Mouse (Mus musculus) gastrocnemius, adult 8-10 months (tissue): ENCODE data around the gene Card11. TPM values are rescaled to one million over a fixed set of nuclear protein-coding genes. Genes with fewer than 3 reads are reported as not detected.

Experiments used
- DNase-seq, 2 experiments: peaks; one replicate each; pipeline ENCODE4 v3.0.0; 2022; ENCODE audit warnings: low spot score in 2 of 2
- microRNA-seq: library from miRNA; unstranded; fragments of <30 nt; microRNA quantifications from one replicate; pipeline ENCODE4 v1.2.0, GENCODE M21; 2022
- total RNA-seq, 4 experiments: library from RNA; stranded (reverse); gene quantifications; 2 replicates each; pipeline ENCODE4 v1.2.4; 2022

The Card11 gene
- total RNA-seq, 4 experiments from 2014 or later, result 0.19 to 1.3 (median 0.64) TPM

GRCm38 (mm10) chr5:140852435-140852996, 147.9 kb downstream of the Card11 start:
- no peak for DNase-seq

GRCm38 (mm10) chr5:140847300-140847729, 153.1 kb downstream of the Card11 start:
- DNase-seq, result no peak

DNA sequence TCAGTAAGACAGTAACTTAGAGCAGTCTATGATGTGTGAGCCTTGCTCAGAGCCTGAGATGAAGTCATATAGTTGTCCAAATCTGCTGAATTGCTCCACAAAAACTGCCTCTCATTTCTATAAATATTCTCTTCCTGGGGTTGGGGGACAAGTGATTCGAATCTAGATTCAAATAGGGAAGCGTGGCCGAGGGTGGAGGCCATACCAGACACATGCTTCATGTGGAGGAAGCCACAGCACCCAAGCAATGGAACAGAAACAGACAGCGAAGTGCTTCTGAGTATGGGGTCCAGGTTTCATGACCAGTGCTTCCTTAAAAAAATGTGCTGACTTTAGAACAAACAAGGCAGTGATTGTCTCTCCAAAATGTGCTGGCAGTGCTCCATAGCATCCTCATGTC, 158.4 kb downstream of the Card11 start:
- DNase-seq, result no peak

DNA sequence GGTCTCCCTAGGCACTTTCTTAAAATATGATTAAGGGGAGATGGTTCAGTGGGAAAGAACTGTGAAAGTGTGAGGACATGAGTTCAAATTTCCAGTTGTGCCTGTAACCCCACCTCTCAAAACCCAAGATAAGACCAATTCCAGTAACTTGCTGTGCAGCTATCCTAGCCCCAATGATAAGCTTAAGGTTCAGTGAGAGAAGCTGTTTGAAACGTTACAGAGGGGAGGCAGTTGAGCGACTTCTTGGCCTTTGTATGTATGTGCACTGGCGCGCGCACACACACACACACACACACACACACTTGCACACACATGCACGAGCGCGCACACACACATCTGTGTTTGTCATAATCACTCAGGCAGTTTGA, 169.3 kb downstream of the Card11 start:
- no peak for DNase-seq

GRCm38 (mm10) chr5:140830314-140831063, 169.9 kb downstream of the Card11 start, which contains the start of gene Gna12:
TSS of gene Gna12 (minus strand) at chr5:140830431.
- peak; percentile 95 to 98 for DNase-seq

GRCm38 (mm10) chr5:140829911-140830294, 170.5 kb downstream of the Card11 start:
- DNase-seq, result peak; percentile 22 to 35

DNA sequence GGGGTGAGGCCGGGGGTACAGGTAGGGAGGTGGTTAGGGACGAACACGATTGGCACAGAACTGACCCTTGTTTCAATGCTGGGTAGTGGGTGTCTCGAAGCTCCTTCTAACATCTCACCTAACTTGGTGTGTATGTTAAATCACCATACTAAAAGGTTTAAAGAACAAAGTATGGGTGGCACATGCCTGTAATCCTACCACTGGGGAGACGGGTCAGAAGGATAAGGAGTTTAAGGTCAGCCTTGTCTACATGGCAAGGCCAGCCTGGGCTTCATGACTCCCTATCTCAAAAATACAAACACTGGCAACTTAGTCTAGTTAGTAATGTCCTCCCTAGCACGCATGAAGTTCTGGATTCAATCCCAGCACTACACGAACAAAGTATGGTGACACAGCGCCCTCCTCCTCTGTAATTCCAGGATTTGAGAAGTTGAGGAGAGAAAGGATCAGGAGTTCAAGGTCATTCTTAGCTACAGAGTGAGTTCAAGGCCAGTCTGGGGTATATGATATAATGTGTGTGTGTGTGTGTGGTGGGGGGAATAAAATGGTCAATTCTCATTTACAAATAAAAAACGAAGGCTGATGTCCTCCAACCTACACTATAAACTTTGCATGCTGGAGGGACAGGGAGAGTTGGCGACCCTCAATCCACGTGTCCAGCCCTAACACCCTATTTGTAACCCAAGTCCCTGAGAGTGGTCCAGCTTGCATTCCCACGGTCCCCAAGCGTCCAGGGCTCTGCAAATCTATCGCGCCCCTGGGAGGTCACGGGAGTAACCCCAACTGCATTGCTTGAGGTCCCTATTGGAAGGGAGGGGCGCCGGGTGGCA, 171.1 kb downstream of the Card11 start:
- no peak for DNase-seq

GRCm38 (mm10) chr5:140828363-140828762, 172.0 kb downstream of the Card11 start:
- DNase-seq, result no peak

DNA sequence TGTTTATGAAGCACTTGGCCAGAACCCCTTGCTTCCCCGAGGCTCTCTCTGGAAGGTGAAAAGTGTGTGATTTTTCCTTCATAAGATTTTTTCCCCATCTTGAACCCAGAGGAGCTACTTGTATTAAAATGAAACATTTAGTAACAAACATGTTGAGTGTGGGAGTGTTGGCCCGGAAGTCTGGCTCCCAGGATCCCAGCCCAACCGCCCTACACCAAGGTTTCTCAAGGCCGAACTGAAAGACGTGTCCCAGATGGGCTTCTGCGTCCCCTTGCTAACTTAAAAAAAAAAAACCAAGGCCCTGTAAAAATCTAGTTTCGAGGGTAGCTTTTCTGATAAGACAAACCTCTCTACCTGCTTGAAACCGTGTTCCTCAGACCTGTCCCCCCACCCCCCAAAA, 172.5 kb downstream of the Card11 start:
- DNase-seq, result peak in 1 of 2 experiments; percentile 17

DNA sequence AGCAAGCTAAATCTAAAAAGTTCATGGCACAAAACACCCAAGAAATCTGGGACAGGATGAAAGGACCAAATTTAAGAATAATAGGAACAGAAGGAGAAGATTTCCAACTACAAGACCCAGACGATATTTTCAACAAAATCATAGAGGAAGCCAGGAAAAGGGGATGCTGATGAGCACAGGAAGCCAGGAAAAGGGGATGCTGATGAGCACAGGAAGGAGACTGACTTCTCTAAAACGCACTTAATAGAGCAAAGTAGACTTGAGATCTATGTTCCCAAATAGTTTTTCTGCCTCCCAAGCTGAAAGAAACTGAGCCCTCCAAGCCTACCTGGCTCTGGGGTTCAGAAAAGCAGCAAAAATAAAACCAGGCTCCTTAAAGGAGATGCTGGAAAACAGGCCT, 173.0 kb downstream of the Card11 start:
- DNase-seq, result no peak

- DNase-seq, result no peak
Measured at GRCm38 (mm10) chr5:140826796-140827195, 173.6 kb downstream of the Card11 start.

- DNase-seq, result no peak
Measured at GRCm38 (mm10) chr5:140826118-140826517, 174.3 kb downstream of the Card11 start.

DNA sequence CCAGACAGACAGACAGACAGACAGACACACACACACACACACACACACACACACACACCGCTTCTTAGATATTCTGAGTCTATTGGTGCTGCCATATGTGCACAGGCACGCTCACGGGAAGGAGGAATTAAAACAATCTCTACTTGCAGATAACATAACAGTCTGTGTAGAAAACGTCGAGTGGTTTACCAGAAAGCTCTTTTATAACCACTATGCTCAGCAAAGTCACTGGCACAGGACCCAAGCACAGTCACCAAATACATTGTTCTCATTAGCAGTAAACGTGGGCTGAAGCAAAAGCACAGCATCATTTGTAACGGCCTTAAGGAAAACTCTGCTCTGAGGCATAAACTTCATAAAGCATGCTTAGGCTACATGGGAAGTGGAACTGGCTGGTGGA, 176.3 kb downstream of the Card11 start:
- DNase-seq, result no peak

- DNase-seq, result no peak
Measured at GRCm38 (mm10) chr5:140823386-140823785, 177.0 kb downstream of the Card11 start.

Small RNA genes lying within 50 kb of the gene (microRNA-seq; reads per million reads assigned to microRNA genes)
- not detected for gene Gm44385

Other genes starting within 250 kb of the Card11 start
- gene Gna12, start 170.2 kb downstream of the Card11 start, total RNA-seq, result 10 to 100 TPM; 21.4 to 30.8 (median 24.5) TPM
- gene Sdk1, start 240.9 kb upstream of the Card11 start, total RNA-seq, result 1 to 10 TPM in 3 of 4 experiments, under 1 TPM in 1; 0.77 to 1.4 (median 1.2) TPM